Mouse (Mus musculus) heart, embryonic 10.5 days (tissue): ENCODE data around the gene Susd2. TPM values are rescaled to one million over a fixed set of nuclear protein-coding genes. Genes with fewer than 3 reads are reported as not detected.

ENCODE experiments used
- DNase-seq: peaks from one replicate; pipeline ENCODE4 v3.0.0-alpha.2; 2017; ENCODE audit warnings: low spot score
- H3K27ac ChIP-seq: fragments of 300-500 bp; sonication (generic); 2 replicates; pipeline ENCODE4 v1.5.1; 2016; ENCODE audit warnings: mild to moderate bottlenecking
- H3K27me3 ChIP-seq: fragments of 300-500 bp; sonication (generic); 2 replicates; pipeline ENCODE4 v1.6.1; 2016; ENCODE audit warnings: mild to moderate bottlenecking; ENCODE audit not compliant: poor library complexity, insufficient read depth, severe bottlenecking
- H3K36me3 ChIP-seq: fragments of 300-500 bp; sonication (generic); 2 replicates; pipeline ENCODE4 v1.6.1; 2016; ENCODE audit warnings: mild to moderate bottlenecking, moderate library complexity
- H3K4me1 ChIP-seq: fragments of 300-500 bp; sonication (generic); 2 replicates; pipeline ENCODE4 v1.6.1; 2016; ENCODE audit warnings: mild to moderate bottlenecking
- H3K4me3 ChIP-seq: fragments of 300-500 bp; sonication (generic); 2 replicates; pipeline ENCODE4 v1.5.1; 2016; ENCODE audit warnings: mild to moderate bottlenecking, moderate library complexity
- H3K9me3 ChIP-seq: fragments of 300-500 bp; sonication (generic); 2 replicates; pipeline ENCODE4 v1.6.1; 2016; ENCODE audit warnings: mild to moderate bottlenecking, moderate library complexity
- WGBS: fragments of 180-500 bp; shearing (Covaris S2); methylation state at CpG from one replicate; pipeline ENCODE4 v1.1.7; 2016; 5-methylcytosine and 5-hydroxymethylcytosine counted together
- polyA plus RNA-seq: library from polyadenylated mRNA; unstranded; fragments of >200 nt; fragmentation: Nextera tagmentation; extraction: Ambion mirVana; gene quantifications from 2 replicates; pipeline ENCODE4 v1.2.1, GENCODE M21; 2016

The Susd2 gene
- polyA plus RNA-seq, 1 experiment from 2014 or later = 1.4 TPM

DNA sequence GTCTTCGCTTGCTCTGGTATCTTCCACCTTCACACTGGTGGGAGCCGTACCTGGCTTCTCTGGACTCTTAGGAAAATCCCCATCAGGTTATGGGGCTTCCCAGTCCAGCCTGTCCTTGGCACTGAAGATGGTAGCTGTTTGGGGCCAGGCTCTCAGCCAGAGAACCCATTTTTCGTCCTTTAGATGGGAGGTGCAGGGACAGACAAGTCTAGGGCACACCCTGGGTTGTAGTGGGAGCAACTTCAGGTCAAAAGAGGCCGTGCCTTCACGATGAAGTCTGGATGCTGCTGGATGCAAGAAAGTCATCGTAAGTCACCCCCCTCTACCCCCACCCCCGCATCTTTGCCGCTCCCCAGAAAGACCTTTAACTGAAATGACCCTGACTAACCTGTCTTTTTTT, 9.2 kb downstream of the Susd2 start:
- Histone ChIP-seq H3K9me3 (no peaks in the 10 kb centered on the region), H3K4me1 (peaks cover 17% of the 10 kb centered on the region), H3K4me3 (no peak overlapping the region), H3K36me3 (no peaks in the 10 kb centered on the region), H3K27me3 (peaks cover 19% of the 10 kb centered on the region; the same call in 1 of the 2 replicates), H3K27ac (no peak overlapping the region)
- 91% methylated on average over 8 of the region's 8 CpGs for WGBS
- no peak for DNase-seq

GRCm38 (mm10) chr10:75633576-75634139, 10.2 kb downstream of the Susd2 start:
- Histone ChIP-seq H3K27ac (no peak overlapping the region), H3K9me3 (no peaks in the 10 kb centered on the region), H3K27me3 (peaks cover 15% of the 10 kb centered on the region; the same call in 1 of the 2 replicates), H3K4me1 (peaks cover 16% of the 10 kb centered on the region), H3K36me3 (no peaks in the 10 kb centered on the region), H3K4me3 (no peak overlapping the region)
- 65% methylated on average over 14 of the region's 14 CpGs for WGBS
- DNase-seq = no peak

GRCm38 (mm10) chr10:75633048-75633447, 10.8 kb downstream of the Susd2 start:
- no peak overlapping the region for H3K27ac ChIP-seq
- 86% methylated on average over 5 of the region's 5 CpGs for WGBS
- peaks cover 11% of the 10 kb centered on the region; the same call in 1 of the 2 replicates for H3K27me3 ChIP-seq
- no peaks in the 10 kb centered on the region for H3K9me3 ChIP-seq
- H3K4me1 ChIP-seq = peaks cover 10% of the 10 kb centered on the region
- no peaks in the 10 kb centered on the region for H3K36me3 ChIP-seq
- DNase-seq = no peak
- H3K4me3 ChIP-seq = no peak overlapping the region

GRCm38 (mm10) chr10:75632633-75633032, 11.2 kb downstream of the Susd2 start:
- DNase-seq = no peak
- peaks cover 7% of the 10 kb centered on the region; the same call in 1 of the 2 replicates for H3K27me3 ChIP-seq
- H3K9me3 ChIP-seq = no peaks in the 10 kb centered on the region
- H3K4me3 ChIP-seq = no peak overlapping the region
- H3K36me3 ChIP-seq = no peaks in the 10 kb centered on the region
- H3K27ac ChIP-seq = no peak overlapping the region
- 0 out of 2 replicates have a peak, but pooled peaks cover 7% of the 10 kb centered on the region for H3K4me1 ChIP-seq
- WGBS = 53% methylated on average over 5 of the region's 5 CpGs

DNA sequence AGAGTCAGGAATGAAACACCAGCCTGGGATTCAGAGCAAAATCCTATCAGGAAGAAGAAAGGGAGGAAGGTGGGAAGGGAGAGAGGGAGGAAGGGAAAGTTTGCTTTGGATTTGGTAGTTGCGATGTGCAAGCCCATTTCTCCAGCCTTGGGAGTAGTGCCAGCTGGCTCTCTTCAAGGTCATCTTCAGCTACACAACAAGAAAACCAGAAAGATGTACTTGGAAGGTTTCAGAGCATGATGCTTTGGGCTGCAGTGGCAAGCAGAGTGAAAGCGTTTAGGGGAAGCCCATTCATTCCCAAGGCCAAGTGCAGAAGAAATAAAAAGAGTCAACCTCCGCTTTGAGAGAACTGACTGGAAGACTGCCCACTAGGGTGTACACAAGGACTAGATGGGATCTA, 16.3 kb downstream of the Susd2 start:
- 83% methylated on average over 3 of the region's 3 CpGs for WGBS
- Histone ChIP-seq H3K4me1 (no peaks in the 10 kb centered on the region), H3K27me3 (no peaks in the 10 kb centered on the region), H3K9me3 (no peaks in the 10 kb centered on the region), H3K27ac (no peak overlapping the region), H3K36me3 (no peaks in the 10 kb centered on the region), H3K4me3 (no peak overlapping the region)
- no peak for DNase-seq

GRCm38 (mm10) chr10:75626991-75627390, 16.8 kb downstream of the Susd2 start:
- H3K27ac ChIP-seq = no peak overlapping the region
- DNase-seq = no peak
- H3K4me3 ChIP-seq = no peak overlapping the region
- H3K36me3 ChIP-seq = no peaks in the 10 kb centered on the region
- H3K9me3 ChIP-seq = no peaks in the 10 kb centered on the region
- H3K27me3 ChIP-seq = no peaks in the 10 kb centered on the region
- no peaks in the 10 kb centered on the region for H3K4me1 ChIP-seq
- WGBS = 72% methylated on average over 3 of the region's 3 CpGs

DNA sequence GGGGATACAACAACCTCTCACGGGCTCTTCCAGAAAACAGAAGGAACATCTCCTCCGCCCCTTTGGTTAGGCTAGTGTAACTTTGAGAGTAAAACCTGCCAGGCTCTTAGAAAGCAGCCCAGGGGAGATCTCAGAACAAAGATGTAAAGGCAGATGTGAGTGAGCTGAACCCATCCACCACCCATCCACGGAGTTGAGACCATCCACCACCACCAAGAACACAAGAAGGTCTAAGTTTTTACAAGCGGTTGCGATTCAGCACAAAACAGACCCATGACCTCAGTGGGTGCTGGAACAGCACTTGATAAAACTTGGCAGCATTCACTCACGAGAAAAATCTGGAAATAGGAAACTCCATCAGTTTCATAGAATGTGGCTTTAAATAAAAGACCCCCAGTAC, 17.9 kb downstream of the Susd2 start:
- Histone ChIP-seq H3K4me3 (no peak overlapping the region), H3K27ac (no peak overlapping the region), H3K9me3 (no peaks in the 10 kb centered on the region), H3K4me1 (no peaks in the 10 kb centered on the region), H3K27me3 (no peaks in the 10 kb centered on the region), H3K36me3 (no peaks in the 10 kb centered on the region)
- DNase-seq = no peak
- 51% methylated on average over 6 of the region's 6 CpGs for WGBS

GRCm38 (mm10) chr10:75620818-75621217, 23.0 kb downstream of the Susd2 start:
- WGBS = 44% methylated on average over 3 of the region's 3 CpGs
- DNase-seq = no peak
- Histone ChIP-seq H3K4me1 (no peaks in the 10 kb centered on the region), H3K9me3 (no peaks in the 10 kb centered on the region), H3K36me3 (no peaks in the 10 kb centered on the region), H3K27ac (no peak overlapping the region), H3K27me3 (no peaks in the 10 kb centered on the region), H3K4me3 (no peak overlapping the region)

- Histone ChIP-seq H3K4me3 (no peak overlapping the region), H3K27me3 (no peaks in the 10 kb centered on the region), H3K27ac (no peak overlapping the region), H3K4me1 (no peaks in the 10 kb centered on the region), H3K36me3 (no peaks in the 10 kb centered on the region), H3K9me3 (no peaks in the 10 kb centered on the region)
- WGBS = 80% methylated on average over 4 of the region's 4 CpGs
- no peak for DNase-seq
These were observed 27.8 kb downstream of the Susd2 start for GRCm38 (mm10) chr10:75616044-75616443.

DNA sequence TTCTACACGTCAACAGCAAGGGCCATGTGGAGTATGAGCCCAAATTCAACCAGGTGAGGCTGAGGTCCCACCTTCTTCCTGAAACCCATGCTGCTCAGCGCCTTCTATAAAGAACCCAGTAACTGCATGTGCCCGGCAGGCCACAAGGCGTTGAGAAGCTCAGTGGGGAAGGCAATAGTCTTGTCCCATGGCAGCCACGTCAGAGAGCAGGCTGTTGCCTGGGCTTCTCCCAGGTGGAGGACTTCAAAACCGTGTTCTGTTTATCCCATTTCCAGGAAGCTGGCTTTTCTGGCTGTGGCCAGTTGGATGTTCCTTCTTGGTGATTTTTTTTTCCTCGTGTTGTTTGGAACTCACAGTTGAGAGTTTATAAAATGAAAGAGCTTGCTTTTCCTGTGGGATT, 33.3 kb downstream of the Susd2 start:
- no peak overlapping the region for H3K27ac ChIP-seq
- H3K4me3 ChIP-seq = no peak overlapping the region
- 42% methylated on average over 7 of the region's 7 CpGs for whole genome bisulfite sequencing
- H3K27me3 ChIP-seq = no peaks in the 10 kb centered on the region
- no peak for DNase-seq
- no peaks in the 10 kb centered on the region for H3K9me3 ChIP-seq
- no peaks in the 10 kb centered on the region for H3K36me3 ChIP-seq
- H3K4me1 ChIP-seq = peaks cover 6% of the 10 kb centered on the region; the same call in 1 of the 2 replicates

- peaks cover 11% of the 10 kb centered on the region; the same call in 1 of the 2 replicates for H3K4me1 ChIP-seq
- H3K36me3 ChIP-seq = no peaks in the 10 kb centered on the region
- no peak overlapping the region for H3K27ac ChIP-seq
- WGBS = 81% methylated on average over 11 of the region's 11 CpGs
- H3K9me3 ChIP-seq = no peaks in the 10 kb centered on the region
- H3K4me3 ChIP-seq = no peak overlapping the region
- DNase-seq = no peak
- H3K27me3 ChIP-seq = no peaks in the 10 kb centered on the region
These were observed 34.8 kb downstream of the Susd2 start for GRCm38 (mm10) chr10:75608975-75609374.

DNA sequence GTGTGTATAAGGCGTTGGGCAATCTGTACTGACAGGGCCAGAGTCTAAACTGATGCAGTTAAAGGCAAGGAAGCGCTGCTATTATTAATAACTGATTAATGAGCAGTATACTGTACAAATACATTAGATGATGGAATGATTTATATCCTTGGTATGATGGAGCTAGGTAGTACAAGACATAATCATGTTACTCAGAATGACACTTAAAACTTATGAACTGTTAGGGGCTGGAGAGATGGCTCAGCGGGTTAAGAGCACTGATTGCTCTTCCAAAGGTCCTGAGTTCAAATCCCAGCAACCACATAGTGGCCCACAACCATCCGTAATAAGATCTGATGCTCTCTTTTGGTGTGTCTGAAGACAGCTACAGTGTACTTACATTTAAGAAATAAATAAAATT, 36.6 kb downstream of the Susd2 start:
- no peak for DNase-seq
- no peaks in the 10 kb centered on the region for H3K9me3 ChIP-seq
- no peak overlapping the region for H3K27ac ChIP-seq
- peaks cover 11% of the 10 kb centered on the region; the same call in 1 of the 2 replicates for H3K4me1 ChIP-seq
- 87% methylated on average over 4 of the region's 4 CpGs for WGBS
- no peaks in the 10 kb centered on the region for H3K27me3 ChIP-seq
- no peaks in the 10 kb centered on the region for H3K36me3 ChIP-seq
- no peak overlapping the region for H3K4me3 ChIP-seq

- DNase-seq = no peak
- Histone ChIP-seq H3K27me3 (no peaks in the 10 kb centered on the region), H3K4me3 (no peak overlapping the region), H3K36me3 (no peaks in the 10 kb centered on the region), H3K27ac (no peak overlapping the region), H3K9me3 (no peaks in the 10 kb centered on the region), H3K4me1 (peaks cover 10% of the 10 kb centered on the region; the same call in 1 of the 2 replicates)
- 29% methylated on average over 11 of the region's 11 CpGs for WGBS
These were observed 38.5 kb downstream of the Susd2 start for GRCm38 (mm10) chr10:75605162-75605846.
